Mouse (Mus musculus): ENCODE results near the gene Tmem200b.

The Tmem200b gene

DNA sequence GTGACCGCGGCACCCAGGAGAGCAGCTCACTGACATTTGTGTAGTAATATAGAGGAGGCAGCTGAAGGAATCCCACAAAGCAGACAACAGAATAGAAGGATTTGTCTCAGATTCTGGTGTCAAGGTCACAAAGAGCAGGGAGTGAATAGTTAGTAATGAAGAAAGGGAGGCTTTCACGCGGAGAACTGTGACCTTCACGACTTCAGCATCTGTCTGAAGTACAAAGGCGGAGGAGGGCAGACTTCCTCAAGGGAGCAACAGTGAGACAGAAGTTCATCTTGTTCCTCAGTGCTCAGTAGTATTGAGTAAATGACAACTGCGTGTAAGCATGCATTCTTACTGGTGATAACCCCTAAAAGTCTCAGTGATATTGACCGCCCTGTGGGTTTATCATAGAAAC, 29.1 kb downstream of the Tmem200b start:
- no peak for DNase-seq (ENCODE audit: low spot score in 2 of 2)

DNA sequence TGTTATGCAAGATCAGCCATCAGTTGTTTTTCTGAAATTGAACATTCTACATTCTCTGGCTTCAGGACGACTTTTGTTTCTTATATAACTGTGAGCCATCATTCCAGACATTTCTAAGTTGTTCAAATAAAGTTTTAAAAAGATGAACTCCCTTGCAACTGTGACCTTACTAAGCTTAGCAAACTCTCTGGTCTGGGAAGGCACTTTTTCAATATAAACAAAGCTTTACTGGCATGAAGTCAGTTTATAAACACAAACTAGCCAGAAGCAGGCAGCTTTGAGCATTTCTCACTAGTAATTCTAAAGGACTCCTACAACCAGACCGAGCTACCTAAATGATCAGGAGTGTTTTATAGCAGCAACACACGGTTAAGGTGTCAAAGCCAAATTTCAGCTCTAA, 35.6 kb downstream of the Tmem200b start:
- DNase-seq (ENCODE audit: low spot score in 2 of 2): no peak

DNA sequence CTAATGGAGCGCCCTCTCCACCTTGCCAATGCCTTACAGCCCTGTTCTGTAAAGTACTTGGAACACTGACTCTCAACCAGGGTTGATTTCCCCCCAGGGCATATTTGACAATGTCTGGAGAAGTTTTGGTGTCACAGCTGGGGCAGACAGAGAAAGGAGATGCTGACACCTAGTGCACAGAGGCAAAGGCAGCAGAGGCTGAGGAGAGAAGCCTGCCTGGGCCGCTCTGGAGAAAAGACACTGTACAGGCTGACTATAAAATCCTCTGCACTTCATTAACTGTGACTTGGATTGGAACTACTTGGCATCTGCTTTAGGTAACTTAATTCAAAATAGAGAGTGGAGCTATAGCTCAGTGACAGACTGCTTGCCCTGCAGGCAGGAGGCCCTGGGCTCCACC, 47.3 kb downstream of the Tmem200b start:
- no peak for DNase-seq (ENCODE audit: low spot score in 2 of 2)

DNA sequence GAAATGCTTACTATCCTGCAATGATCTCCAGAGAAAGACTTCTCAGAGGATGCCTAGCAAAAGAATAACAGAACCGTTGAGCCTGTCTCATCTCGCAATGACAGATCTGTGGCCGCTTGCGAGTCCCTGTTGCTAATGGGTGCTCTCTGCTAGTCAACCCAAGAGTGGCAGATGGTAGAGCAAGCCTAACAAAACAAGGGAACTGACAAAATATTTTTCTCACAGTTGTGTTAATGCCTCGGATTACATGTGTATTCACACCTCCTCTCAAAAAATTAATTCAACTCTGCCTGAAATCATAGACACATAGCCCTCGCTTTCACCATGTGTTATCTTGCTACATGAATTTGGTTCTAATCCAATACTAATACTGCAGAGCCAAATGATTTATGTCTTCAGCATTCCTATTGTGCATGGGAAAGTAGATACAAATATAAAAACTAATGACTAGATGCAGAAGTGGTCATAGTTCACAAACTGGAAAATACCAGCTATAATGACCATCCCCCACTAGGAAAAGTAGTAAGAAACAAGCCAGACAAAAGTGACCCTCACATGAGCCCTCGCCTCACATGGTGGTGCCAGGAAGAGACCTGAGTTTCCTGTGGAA, 48.8 kb downstream of the Tmem200b start:
- DNase-seq (ENCODE audit: low spot score in 2 of 2): no peak

Data from spleen, postnatal 10 days (tissue).